Mouse (Mus musculus) cerebellum, postnatal 10 days (tissue): Measurements from ENCODE around the gene Sh3rf1.

ENCODE experiments used
- DNase-seq, 2 experiments: peaks; one replicate each; pipeline ENCODE4 v3.0.0; 2021; ENCODE audit warnings: mixed read lengths in 2 of 2

The Sh3rf1 gene

DNA sequence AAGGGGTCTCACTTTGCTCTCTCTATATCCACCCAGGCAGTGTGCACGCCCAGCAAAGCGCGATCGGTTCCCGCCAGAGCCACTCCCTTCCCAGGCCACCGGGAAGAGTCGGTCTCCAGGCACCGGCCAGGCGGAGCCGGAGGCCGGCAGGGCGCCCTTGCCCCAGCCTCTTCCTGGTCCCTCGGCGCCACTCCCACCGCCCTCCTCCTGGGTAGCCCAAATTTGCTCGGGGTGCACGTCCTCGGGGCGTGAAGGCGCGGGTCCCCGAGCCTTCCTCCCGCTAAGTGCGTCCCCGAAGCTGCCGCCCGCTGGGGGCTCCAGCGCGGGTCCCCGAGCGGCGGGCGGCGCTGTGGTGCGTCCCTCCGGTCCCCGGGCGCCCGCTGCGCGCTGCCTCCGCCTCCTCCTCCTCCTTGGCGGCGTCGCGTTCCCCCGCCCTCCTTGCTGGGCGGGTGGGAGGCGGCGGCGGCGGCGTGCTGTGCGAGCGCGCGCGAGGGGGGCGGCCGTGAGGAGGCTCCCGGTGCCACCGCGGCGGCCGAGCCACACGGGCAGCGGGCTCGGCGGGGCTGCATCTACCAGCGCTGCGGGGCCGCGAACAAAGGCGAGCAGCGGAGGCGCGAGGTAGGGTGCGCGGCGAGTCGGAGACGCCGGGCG, at the start of gene Sh3rf1:
TSS of gene Sh3rf1 (plus strand) at position 144 of the 651 bp plus-strand sequence.
- peak; percentile 73 to 84 for DNase-seq

DNA sequence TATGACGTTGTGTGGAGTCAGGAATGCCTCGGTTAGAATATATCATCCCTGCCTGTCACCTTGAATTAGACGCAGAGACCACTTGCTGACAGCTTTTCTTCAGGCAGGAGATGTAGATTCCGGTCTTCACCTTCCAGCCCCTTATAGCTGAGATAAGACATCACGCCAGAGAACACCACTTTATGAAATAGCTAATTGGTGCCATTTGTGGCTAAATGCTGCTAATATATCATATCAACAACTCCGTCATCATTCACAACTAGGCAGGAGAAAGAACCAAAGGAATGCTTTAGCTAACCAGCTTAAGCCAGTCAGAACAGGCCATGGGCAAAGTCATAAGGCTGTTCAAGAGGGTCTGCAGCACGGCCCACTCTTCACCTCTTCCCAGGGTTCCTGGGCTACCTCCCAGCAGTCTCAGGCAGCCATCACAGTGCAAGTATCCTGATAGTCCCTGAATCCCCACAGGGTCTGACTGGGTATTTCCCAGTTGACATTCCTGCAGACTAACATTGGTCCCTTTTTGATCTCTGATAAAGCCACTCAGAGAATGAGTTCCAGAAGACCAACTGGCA, 49.7 kb upstream of the Sh3rf1 start:
- no peak for DNase-seq

DNA sequence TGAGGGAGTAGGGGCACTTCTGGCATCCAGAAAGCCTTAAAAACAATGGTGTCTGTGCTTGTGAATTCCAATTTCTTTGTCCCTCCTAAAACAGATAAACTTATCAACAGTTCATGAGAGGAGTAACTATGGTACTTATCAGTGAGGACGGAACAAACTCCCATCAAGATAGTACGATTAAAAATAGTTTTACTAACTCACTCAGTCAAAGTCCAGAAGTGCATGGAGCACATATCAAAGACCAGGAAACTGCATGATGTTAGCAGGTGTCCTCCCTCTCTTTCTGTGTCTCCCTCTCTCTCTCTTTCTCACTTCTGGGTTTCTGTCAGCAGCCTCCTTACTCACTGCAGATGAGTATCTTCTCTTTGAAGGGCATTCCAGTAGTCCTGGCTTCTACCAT, 47.8 kb upstream of the Sh3rf1 start:
- DNase-seq: no peak

GRCm38 (mm10) chr8:61177680-61178593, 45.7 kb upstream of the Sh3rf1 start:
- DNase-seq: no peak

DNA sequence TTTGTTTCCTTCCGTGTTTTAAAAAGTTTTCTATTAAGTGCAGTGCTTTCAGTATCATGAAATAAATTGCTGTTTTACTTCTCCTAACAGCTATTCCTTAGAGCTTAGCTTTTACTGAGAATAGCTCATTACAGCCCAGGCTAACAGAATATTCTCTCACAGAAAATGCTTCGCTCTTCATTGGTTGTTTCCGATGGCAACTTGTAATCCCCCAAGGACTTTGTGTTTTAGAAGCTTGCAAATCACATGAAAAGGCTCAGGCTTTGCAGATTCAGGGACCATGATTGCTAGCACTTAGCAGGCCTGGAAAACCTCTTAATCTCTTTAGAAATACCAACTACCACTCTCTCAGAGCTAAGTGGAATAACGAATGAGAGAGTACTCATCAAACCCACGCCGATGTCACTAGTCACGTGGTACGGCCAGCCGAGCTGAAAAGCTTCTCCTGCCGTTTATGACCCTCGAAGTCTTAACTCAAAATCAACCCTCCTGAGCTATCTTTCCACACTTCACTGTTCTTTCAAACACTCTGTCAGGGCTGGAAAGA, 45.0 kb upstream of the Sh3rf1 start:
- no peak for DNase-seq

- no peak for DNase-seq
Measured at GRCm38 (mm10) chr8:61181592-61181991, 42.1 kb upstream of the Sh3rf1 start.

- peak; percentile 78 to 85 for DNase-seq
Measured at GRCm38 (mm10) chr8:61182020-61182419, 41.7 kb upstream of the Sh3rf1 start.

DNA sequence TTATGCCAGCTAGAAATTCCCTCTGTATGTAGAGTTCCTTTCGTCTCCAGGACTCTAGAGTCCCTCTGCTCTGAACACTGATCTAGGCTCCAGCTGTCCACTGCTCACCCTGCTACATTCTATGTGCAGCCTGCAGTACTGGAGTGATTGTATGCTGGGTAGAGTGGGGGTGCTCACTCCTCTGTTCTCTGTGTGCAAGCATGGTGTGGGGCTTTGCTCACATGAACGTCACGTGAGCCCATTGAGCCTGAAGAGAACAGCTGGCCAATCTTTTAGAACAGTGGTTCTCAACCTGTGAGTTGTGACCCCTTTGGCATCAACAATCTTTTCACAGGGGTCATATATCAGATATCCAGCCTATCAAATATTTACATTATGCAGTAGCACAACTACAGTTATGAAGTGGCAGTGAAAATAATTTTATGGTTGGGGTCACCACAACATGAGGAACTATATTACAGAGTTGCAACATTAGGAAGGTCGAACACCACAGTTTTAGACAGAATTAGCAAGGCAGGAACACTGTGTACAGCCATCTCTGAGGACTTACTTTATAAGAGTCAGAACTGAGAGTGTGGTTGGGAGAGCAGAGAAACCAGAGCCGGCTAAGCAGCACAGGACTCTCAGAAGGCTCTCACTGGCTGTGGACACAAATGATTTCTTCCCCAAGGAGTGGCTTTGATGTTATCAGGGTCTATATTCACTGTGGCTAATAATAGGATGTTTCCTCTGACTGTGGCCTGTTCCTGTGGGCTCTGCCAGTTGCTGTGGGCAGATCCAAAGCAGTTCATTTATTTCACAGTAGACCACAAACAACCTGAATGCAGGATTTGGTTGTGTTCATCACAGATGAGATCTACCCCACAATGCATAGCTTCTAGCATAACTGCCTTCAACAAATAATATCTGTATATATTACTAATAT, 38.1 kb upstream of the Sh3rf1 start:
- DNase-seq: no peak

GRCm38 (mm10) chr8:61194306-61194925, 29.3 kb upstream of the Sh3rf1 start:
- peak in 1 of 2 experiments; percentile 7 for DNase-seq

GRCm38 (mm10) chr8:61200254-61200887, 23.3 kb upstream of the Sh3rf1 start:
- DNase-seq: no peak

GRCm38 (mm10) chr8:61203035-61203826, 20.4 kb upstream of the Sh3rf1 start:
- DNase-seq: no peak

DNA sequence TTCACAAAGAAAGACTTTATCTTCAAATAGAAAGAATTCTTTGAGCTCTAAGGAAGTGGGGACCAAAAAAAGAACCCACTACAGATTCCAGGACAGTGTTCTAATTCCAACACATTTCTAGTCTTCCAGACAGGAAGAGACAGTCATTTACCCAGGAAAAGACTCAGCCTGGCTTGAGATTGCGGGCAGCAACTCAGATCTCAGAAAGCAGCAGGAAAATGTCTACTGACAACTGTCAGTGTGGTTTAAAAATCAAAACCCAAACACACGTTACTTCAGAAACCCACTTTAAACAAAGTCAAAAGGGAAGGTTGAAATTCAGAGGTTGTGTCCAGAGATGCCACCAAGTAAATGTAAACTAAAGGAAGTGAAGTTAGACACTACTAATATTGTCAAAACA, 16.8 kb upstream of the Sh3rf1 start:
- DNase-seq: no peak

DNA sequence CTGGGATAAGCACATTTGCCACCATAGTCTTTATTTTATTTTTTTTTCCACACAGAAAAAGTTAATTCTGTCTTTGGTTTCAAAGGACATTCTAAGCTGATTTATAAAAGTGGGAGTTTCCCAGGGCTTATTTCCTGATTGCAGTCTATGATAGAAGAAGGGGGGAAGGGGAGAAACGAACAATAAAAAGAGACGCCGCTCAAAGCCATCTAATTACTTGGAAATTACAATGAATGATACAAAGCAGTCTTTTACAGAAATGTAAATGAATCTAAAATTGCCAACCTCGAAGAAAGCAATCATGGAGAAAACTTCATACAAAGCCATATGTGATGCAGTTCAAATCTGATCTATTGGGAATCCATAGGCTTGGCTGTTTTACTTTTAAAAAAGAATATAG, 16.0 kb upstream of the Sh3rf1 start:
- no peak for DNase-seq

DNA sequence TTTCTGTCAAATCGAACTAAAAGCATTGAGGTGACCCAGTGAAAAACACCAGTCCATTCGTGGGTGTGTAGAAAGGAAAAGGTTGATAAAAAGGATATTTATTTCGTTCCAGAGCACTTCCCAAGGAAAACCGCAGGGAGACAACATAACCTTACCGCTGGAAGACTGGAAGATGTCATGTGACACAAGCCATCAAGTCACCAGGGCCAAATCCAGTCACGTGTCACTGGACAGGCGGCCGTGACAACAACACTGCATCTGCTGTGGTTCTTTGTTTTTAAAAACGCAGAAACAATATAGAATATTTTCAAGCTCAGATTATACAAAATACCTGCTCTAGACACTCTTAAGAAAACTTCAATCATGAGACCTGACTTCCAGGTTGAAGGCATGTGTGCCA, 15.0 kb upstream of the Sh3rf1 start:
- no peak for DNase-seq

- DNase-seq: peak; percentile 51 to 59
Measured at GRCm38 (mm10) chr8:61210836-61211235, 12.8 kb upstream of the Sh3rf1 start.

GRCm38 (mm10) chr8:61215081-61215819, 8.4 kb upstream of the Sh3rf1 start:
- DNase-seq: no peak

DNA sequence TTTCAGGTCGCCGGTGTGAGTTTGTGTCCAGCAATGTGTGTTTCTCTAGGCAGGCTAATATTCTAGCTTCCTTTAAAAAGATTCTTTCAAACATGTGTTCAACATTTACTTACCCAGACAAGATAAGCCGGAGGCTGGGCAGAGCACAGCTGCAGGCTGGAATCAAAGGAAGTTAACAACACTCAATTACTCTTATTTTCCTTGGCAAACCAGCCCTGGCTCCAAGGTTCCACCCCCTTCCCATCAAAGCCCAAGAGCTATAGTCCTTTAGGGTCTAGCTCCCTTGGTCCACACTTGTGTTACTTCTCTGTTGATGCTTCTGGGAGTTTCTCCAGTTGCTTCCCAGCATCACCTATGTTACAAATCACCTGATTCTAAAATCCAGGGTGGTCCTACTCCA, 6.7 kb upstream of the Sh3rf1 start:
- DNase-seq: no peak

GRCm38 (mm10) chr8:61217426-61217825, 6.2 kb upstream of the Sh3rf1 start:
- DNase-seq: no peak

DNA sequence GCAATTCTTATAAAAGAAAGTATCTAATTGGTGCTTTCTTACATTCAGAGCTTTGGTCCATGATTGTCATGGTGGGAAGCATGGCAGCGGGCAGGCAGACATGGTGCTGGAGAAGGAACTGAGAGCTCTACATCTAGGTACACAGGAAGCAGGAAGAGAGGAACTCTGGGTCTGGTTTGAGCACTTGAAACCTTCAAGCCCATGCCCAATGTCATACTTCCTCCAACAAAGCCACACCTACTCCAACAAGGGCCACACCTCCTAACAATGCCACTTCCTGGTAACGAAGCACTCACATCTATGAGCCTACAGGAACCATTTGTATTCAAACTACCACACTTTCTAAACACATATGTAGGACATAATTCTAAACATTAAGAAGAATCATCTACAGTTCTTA, 5.2 kb upstream of the Sh3rf1 start:
- no peak for DNase-seq

GRCm38 (mm10) chr8:61223283-61223682, 389 bp upstream of the Sh3rf1 start:
- no peak for DNase-seq
